Mouse (Mus musculus) forebrain, embryonic 14.5 days (tissue): ENCODE results near the gene Sun1. TPM values are rescaled to one million over a fixed set of nuclear protein-coding genes. Genes with fewer than 3 reads are reported as not detected.
A peak's percentile ranks its signal among the peaks of the same experiment; 100 is the strongest.

Source experiments
- ATAC-seq: fragments of 200-750 bp; cut with Nextera tagmentation; 2 replicates; pipeline ENCODE4 v1.8.0; 2017; ENCODE audit warnings: mild to moderate bottlenecking, moderate library complexity
- DNase-seq: peaks from one replicate; pipeline ENCODE4 v3.0.0-alpha.2; 2015; ENCODE audit warnings: low spot score
- H3K27ac ChIP-seq: fragments of 300-500 bp; sonication (generic); 2 replicates; pipeline ENCODE4 v1.5.1; 2014; ENCODE audit warnings: low read depth, mild to moderate bottlenecking, control low read depth, low read length, moderate library complexity
- H3K27me3 ChIP-seq: fragments of 300-500 bp; sonication (generic); replicated peaks from 2 replicates; pipeline ENCODE4 v1.6.1; 2014; ENCODE audit warnings: low read length, control low read depth, mixed read lengths; ENCODE audit not compliant: control insufficient read depth, insufficient read depth
- H3K36me3 ChIP-seq: fragments of 300-500 bp; sonication (generic); 2 replicates; pipeline ENCODE4 v1.6.1; 2014; ENCODE audit warnings: low read length, control low read depth; ENCODE audit not compliant: control insufficient read depth, insufficient read depth
- H3K4me1 ChIP-seq: fragments of 300-500 bp; sonication (generic); 2 replicates; pipeline ENCODE4 v1.6.1; 2014; ENCODE audit warnings: antibody characterized with exemption, low read length, control low read depth; ENCODE audit not compliant: control insufficient read depth, insufficient read depth
- H3K4me2 ChIP-seq: fragments of 300-500 bp; sonication (generic); 2 replicates; pipeline ENCODE4 v1.6.1; 2014; ENCODE audit warnings: mild to moderate bottlenecking, control low read depth, low read length
- H3K4me3 ChIP-seq: fragments of 300-500 bp; sonication (generic); 2 replicates; pipeline ENCODE4 v1.5.1; 2014; ENCODE audit warnings: low read depth, low read length, control low read depth
- H3K9ac ChIP-seq: fragments of 300-500 bp; sonication (generic); 2 replicates; pipeline ENCODE4 v1.6.1; 2014; ENCODE audit warnings: mild to moderate bottlenecking, low read length, control low read depth, moderate library complexity
- H3K9me3 ChIP-seq: fragments of 300-500 bp; sonication (generic); replicated peaks from 2 replicates; pipeline ENCODE4 v1.6.1; 2016; ENCODE audit warnings: low read length, control low read depth, mixed read lengths; ENCODE audit not compliant: control insufficient read depth
- WGBS: fragments of 180-500 bp; shearing (Covaris S2); extraction: QIAGEN DNeasy Blood & Tissue Kit; methylation state at CpG from one replicate; pipeline ENCODE4 v1.1.7; 2014; 5-methylcytosine and 5-hydroxymethylcytosine counted together
- polyA plus RNA-seq: library from polyadenylated mRNA; unstranded; fragments of >200 nt; fragmentation: Nextera tagmentation; extraction: Ambion mirVana; gene quantifications from 2 replicates; pipeline ENCODE4 v1.2.1, GENCODE M21; 2014

Sun1 gene
- polyA plus RNA-seq, 1 experiment from 2014 or later, result 44.4 TPM

DNA sequence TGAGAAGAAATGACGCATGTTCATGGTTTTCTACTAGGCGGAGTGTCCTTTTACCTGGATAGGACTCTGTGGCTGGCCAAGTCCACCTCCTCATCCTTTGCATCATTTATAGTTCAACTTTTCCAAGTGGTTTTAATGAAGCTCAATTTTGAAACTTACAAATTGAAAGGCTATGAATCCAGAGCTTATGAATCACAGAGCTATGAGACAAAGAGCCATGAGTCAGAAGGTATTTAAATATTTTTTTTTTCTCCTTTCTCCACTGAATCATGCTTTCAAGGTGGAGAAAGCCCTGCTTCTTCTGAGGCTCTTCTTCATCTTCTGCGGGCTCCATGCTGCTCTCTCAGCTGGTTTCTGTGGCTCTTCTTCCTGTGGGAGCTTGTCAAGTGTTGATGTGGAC is 29.3 kb downstream of the Sun1 start:
- Histone ChIP-seq H3K9me3 (no peaks in the 10 kb centered on the region), H3K27ac (no peak overlapping the region), H3K4me2 (no peak overlapping the region), H3K27me3 (no peaks in the 10 kb centered on the region), H3K4me1 (no peaks in the 10 kb centered on the region), H3K9ac (no peak overlapping the region), H3K4me3 (no peak overlapping the region), H3K36me3 (peaks cover 94% of the 10 kb centered on the region)
- ATAC-seq (no peak), DNase-seq (no peak)
- 90% methylated on average over 3 of the region's 3 CpGs for WGBS

DNA sequence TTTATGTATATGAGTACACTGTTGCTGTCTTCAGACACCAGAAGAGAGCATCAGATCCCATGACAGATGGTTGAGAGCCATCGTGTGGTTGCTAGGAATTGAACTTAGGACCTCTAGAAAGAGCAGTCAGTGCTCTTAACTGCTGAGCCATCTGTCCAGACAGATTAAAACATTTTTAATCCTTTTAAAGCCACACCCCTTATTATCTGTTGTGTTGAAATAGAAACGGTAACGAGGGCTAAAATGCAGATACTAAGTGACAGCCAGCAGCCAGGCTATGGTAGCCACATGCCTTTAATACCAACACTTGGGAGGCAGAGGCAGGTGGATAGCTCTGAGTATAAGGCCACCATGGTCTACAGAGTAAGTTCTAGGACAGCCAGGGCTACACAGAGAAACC is 31.6 kb downstream of the Sun1 start:
- peaks cover 96% of the 10 kb centered on the region for H3K36me3 ChIP-seq
- 76% methylated on average over 3 of the region's 3 CpGs for WGBS
- H3K27me3 ChIP-seq, result no peaks in the 10 kb centered on the region
- H3K4me2 ChIP-seq, result no peak overlapping the region
- H3K4me3 ChIP-seq, result no peak overlapping the region
- H3K27ac ChIP-seq, result no peak overlapping the region
- no peaks in the 10 kb centered on the region for H3K9me3 ChIP-seq
- ATAC-seq (no peak), DNase-seq (no peak)
- no peak overlapping the region for H3K9ac ChIP-seq
- no peaks in the 10 kb centered on the region for H3K4me1 ChIP-seq

DNA sequence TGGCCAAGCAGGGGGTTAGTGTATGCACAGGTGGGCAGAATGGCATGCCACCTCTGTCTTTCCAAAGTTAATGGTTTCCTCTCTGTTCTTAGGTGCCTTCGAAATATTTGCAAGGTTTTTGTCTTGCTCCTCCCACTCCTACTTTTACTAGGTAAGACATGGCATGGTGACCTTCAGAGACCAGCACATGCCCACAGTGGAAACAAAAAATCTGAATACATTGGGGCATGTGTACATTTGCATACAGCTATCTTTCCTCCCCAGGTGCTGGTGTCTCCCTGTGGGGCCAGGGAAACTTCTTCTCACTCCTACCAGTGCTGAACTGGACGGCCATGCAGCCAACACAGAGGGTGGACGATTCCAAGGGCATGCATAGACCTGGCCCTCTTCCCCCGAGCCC is 34.0 kb downstream of the Sun1 start:
- H3K4me2 ChIP-seq, result no peak overlapping the region
- ATAC-seq (no peak), DNase-seq (no peak)
- no peak overlapping the region for H3K9ac ChIP-seq
- H3K27me3 ChIP-seq, result no peaks in the 10 kb centered on the region
- peaks cover 96% of the 10 kb centered on the region for H3K36me3 ChIP-seq
- H3K4me1 ChIP-seq, result no peaks in the 10 kb centered on the region
- no peak overlapping the region for H3K27ac ChIP-seq
- 94% methylated on average over 4 of the region's 4 CpGs for WGBS
- no peak overlapping the region for H3K4me3 ChIP-seq
- H3K9me3 ChIP-seq, result no peaks in the 10 kb centered on the region

DNA sequence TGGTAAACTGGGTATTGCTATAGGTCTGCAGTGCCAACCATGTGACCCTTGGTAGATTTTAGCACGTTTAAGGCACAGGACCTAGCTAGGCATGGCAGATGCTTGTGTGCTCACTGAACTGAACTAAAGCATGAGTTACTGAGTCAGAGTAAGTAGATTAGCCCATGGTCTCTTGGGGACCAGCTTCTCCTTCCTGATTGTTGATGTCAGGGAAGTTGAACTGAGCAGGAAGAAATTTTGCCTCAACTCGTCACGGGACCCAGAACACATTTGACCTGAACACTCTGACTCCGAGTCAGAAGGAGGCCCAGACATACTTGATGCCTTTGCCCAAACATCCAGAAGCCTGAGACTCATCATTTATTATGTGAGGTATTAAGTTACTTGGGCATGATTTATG is 37.0 kb downstream of the Sun1 start:
- H3K27me3 ChIP-seq, result no peaks in the 10 kb centered on the region
- ATAC-seq, result no peak
- WGBS, result 87% methylated on average over 4 of the region's 4 CpGs
- H3K4me1 ChIP-seq, result no peaks in the 10 kb centered on the region
- no peak overlapping the region for H3K9ac ChIP-seq
- H3K4me3 ChIP-seq, result no peak overlapping the region
- no peak for DNase-seq
- no peak overlapping the region for H3K27ac ChIP-seq
- no peak overlapping the region for H3K4me2 ChIP-seq
- peaks cover 100% of the 10 kb centered on the region for H3K36me3 ChIP-seq
- H3K9me3 ChIP-seq, result no peaks in the 10 kb centered on the region

DNA sequence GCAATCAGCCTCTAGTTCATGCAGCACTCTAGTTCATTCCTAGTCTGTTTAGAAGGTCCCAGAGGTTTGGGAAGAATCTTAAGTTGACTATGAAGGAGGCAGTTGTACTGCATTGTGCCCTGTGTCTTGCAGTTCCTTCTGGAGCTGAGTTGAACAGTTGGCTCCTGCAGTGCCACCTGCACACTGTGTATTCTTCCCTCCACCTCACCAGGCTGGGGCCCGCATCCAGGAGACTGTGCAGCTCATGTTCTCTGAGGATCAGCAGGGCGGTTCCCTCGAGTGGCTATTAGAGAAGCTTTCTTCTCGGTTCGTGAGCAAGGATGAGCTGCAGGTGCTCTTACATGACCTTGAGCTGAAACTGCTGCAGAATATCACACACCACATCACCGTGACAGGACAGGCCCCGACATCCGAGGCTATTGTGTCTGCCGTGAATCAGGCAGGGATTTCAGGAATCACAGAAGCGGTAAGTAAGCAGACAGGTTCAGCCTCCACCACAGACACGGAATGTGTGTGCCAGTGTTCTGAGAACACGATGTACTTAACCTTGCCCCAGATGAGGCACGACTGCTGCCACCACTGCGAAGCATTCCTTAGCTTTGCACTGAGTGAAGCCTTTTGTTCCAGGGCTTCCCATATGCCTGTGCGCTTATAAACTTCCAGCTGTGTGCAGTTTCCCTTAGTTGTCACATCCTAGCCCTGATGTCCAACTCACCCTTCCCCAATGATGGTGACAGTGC is 40.8 kb downstream of the Sun1 start:
- ATAC-seq (no peak), DNase-seq (no peak)
- 90% methylated on average over 15 of the region's 15 CpGs for WGBS
- H3K4me3 ChIP-seq, result no peak overlapping the region
- H3K27me3 ChIP-seq, result no peaks in the 10 kb centered on the region
- H3K36me3 ChIP-seq, result peaks cover 99% of the 10 kb centered on the region
- H3K27ac ChIP-seq, result no peak overlapping the region
- H3K4me2 ChIP-seq, result no peak overlapping the region
- H3K4me1 ChIP-seq, result no peaks in the 10 kb centered on the region
- no peaks in the 10 kb centered on the region for H3K9me3 ChIP-seq
- no peak overlapping the region for H3K9ac ChIP-seq

DNA sequence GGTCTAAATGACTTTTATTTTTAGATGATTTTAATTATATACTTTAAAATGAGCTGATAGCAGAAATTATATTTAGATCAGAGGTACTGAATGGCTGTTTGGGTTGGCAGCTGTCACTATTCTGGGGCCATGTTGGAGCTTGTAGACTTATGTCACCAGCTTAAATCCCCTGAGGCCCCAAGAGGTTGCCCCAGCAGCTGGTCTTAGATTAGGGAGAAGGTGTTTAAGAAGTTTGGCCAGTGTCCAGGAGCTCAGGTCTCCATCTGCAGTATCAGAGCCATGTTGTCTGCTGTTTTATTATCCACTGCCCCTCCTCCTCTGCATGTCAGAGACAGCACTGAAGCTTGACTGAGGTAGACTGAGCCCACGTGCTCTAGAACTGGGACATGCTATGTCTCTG is 42.9 kb downstream of the Sun1 start:
- Histone ChIP-seq H3K27ac (no peak overlapping the region), H3K4me1 (no peaks in the 10 kb centered on the region), H3K4me2 (no peak overlapping the region), H3K9me3 (no peaks in the 10 kb centered on the region), H3K36me3 (peaks cover 99% of the 10 kb centered on the region), H3K9ac (no peak overlapping the region), H3K4me3 (no peak overlapping the region), H3K27me3 (no peaks in the 10 kb centered on the region)
- DNase-seq (peak; percentile 43), ATAC-seq (no peak)
- WGBS, result 95% methylated on average over 1 of the region's 1 CpGs

DNA sequence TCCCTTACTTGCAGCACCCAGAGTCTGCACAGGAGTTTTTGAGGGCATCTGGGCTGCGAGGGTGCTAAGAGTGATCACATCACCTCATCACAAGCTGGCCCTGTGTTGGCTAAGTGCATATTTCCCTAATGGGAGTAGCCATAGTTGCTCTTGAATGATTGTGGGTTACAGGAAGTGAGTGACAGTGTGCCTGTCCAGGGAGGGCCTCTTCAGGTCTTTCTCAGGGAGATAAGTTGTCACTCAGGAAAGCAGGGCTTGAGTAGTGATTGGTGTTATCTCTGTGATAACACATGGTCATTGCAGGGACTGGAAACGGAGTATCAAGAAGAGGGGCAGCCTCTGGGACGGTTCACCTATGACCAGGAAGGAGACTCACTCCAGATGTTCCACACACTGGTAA is 47.3 kb downstream of the Sun1 start:
- H3K27ac ChIP-seq, result no peak overlapping the region
- peaks cover 77% of the 10 kb centered on the region for H3K36me3 ChIP-seq
- no peak for ATAC-seq

DNA sequence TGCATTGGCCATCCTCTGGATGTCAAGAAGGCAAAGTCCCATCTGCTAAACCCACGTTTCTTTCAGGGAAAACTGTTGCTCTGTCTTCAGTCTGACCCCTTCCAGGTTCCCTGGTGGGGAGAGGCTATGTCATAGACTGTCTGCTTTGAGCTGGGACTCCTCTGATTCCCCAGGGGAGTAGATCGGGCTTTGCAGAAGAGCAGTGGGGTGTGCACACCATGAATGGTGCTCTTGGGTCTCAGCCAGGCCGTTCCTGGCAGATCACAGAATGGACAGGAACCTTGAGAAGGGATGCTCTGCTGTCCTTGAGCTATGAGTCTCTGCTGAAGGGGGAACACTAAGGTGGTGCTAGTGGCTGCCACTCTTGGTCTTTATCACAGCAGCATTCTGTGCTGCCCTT is 48.4 kb downstream of the Sun1 start:
- no peak overlapping the region for H3K4me2 ChIP-seq
- H3K36me3 ChIP-seq, result peaks cover 67% of the 10 kb centered on the region
- H3K9me3 ChIP-seq, result no peaks in the 10 kb centered on the region
- no peaks in the 10 kb centered on the region for H3K27me3 ChIP-seq
- ATAC-seq (no peak), DNase-seq (no peak)
- peaks cover 7% of the 10 kb centered on the region for H3K4me1 ChIP-seq
- H3K4me3 ChIP-seq, result no peak overlapping the region
- 72% methylated on average over 3 of the region's 3 CpGs for WGBS
- H3K27ac ChIP-seq, result no peak overlapping the region
- no peak overlapping the region for H3K9ac ChIP-seq

More for the DNA sequence above, 47.3 kb downstream of the Sun1 start:
- Histone ChIP-seq H3K27me3 (no peaks in the 10 kb centered on the region), H3K4me2 (no peak overlapping the region), H3K9ac (no peak overlapping the region), H3K4me3 (no peak overlapping the region), H3K9me3 (no peaks in the 10 kb centered on the region), H3K4me1 (no peaks in the 10 kb centered on the region)
- DNase-seq, result no peak
- WGBS, result 93% methylated on average over 3 of the region's 3 CpGs

DNA sequence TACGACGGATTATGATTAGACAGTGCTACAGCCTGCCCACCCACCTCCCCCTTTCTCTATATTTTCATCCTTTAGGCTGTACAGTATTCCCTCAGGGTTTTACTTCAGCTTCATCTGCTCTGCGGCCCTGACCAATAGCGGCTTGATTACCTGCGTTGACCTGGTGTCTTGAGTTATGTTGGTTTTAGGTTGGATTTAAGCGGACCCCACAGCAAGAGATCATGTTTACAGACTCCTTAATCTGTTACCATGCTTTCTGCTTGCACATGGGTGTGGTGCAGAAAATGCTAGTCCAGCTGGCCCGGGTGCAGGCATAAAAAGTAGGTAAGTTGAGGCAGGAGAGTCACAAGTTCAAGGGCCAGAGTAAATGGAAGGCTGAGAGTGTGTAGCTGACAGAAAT is 50.8 kb downstream of the Sun1 start:
- H3K4me2 ChIP-seq, result peak overlapping the region; percentile 74
- ATAC-seq (no peak), DNase-seq (no peak)
- no peak overlapping the region; the same call in 1 of the 2 replicates for H3K9ac ChIP-seq
- 0 out of 2 replicates have a peak overlapping the region, but pooled peaks have one; percentile 67 for H3K4me3 ChIP-seq
- H3K27me3 ChIP-seq, result no peaks in the 10 kb centered on the region
- H3K4me1 ChIP-seq, result peaks cover 13% of the 10 kb centered on the region
- no peaks in the 10 kb centered on the region for H3K9me3 ChIP-seq
- H3K27ac ChIP-seq, result no peak overlapping the region
- WGBS, result 86% methylated on average over 7 of the region's 7 CpGs
- H3K36me3 ChIP-seq, result peaks cover 51% of the 10 kb centered on the region
